Mouse (Mus musculus): ENCODE results near the gene Edil3. TPM values are rescaled to one million over a fixed set of nuclear protein-coding genes. Genes with fewer than 3 reads are reported as not detected.

Edil3 gene
- polyA plus RNA-seq, 1 experiment from 2014 or later: 17.5 TPM

DNA sequence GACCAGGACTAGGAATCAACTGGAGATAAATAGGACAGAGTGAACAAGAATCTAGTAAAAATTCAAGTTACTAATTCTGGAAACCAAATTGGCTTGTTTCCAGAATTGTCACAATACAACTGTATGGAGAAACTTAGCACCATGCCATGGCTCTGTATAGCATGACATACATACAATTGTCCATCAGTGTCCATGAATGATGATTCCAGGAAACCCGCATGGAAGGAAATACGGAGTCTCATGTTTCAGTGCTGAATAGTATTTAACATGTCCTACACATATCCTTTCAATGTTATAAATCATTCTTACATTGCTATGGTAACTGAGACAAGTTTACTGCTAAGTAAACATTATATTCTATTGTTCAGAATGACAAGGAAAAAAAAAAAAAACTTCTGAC is 58.7 kb downstream of the Edil3 start:
- DNase-seq (ENCODE audit: low spot score) (no peak), ATAC-seq (replicated peaks; ENCODE audit: insufficient number of reproducible peaks, low FRiP score, low TSS enrichment, low read depth) (no peak)
- no peak overlapping the region for H3K4me2 ChIP-seq (ENCODE audit: low read depth, low read length)
- H3K27ac ChIP-seq (replicated peaks; ENCODE audit: low read depth, low read length): no peak overlapping the region
- H3K4me1 ChIP-seq (ENCODE audit: control insufficient read depth, insufficient read depth, low read length): no peaks in the 10 kb centered on the region
- H3K4me3 ChIP-seq (ENCODE audit: low read depth, low read length): no peak overlapping the region
- 92% methylated on average over 2 of the region's 2 CpGs for WGBS
- H3K9ac ChIP-seq (replicated peaks; ENCODE audit: low read length): no peak overlapping the region
- H3K9me3 ChIP-seq (replicated peaks; ENCODE audit: control insufficient read depth, low read length): no peaks in the 10 kb centered on the region
- H3K27me3 ChIP-seq (ENCODE audit: control insufficient read depth, insufficient read depth, low read length): no peaks in the 10 kb centered on the region
- no peaks in the 10 kb centered on the region for H3K36me3 ChIP-seq (replicated peaks; ENCODE audit: control insufficient read depth, insufficient read depth, low read depth, low read length)

DNA sequence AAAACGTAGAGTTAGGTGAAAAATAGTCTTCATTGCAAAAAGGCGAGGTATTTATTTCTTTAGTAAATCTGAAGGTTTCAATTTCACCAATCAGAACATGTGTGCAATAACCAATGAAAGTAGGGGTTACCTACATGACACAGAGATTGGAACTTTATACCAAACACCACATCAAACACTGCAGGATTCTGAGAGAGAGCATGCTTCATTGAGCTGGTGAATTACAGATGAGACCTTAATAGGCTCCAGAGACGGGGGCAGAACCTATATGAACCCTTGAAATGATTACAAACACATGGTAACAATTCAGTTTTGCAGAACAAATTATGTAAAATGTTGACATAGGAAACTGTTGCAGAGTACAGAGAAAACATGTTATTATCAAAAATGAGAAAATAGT is 69.5 kb downstream of the Edil3 start:
- H3K4me2 ChIP-seq (ENCODE audit: low read depth, low read length): no peak overlapping the region
- DNase-seq (ENCODE audit: low spot score) (peak; percentile 82), ATAC-seq (replicated peaks; ENCODE audit: insufficient number of reproducible peaks, low FRiP score, low TSS enrichment, low read depth) (peak; percentile 90)
- H3K27ac ChIP-seq (replicated peaks; ENCODE audit: low read depth, low read length): no peak overlapping the region
- no peaks in the 10 kb centered on the region for H3K27me3 ChIP-seq (ENCODE audit: control insufficient read depth, insufficient read depth, low read length)
- H3K36me3 ChIP-seq (replicated peaks; ENCODE audit: control insufficient read depth, insufficient read depth, low read depth, low read length): no peaks in the 10 kb centered on the region
- no peaks in the 10 kb centered on the region for H3K4me1 ChIP-seq (ENCODE audit: control insufficient read depth, insufficient read depth, low read length)
- no peak overlapping the region for H3K4me3 ChIP-seq (ENCODE audit: low read depth, low read length)
- WGBS: 30% methylated on average over 3 of the region's 3 CpGs
- no peak overlapping the region for H3K9ac ChIP-seq (replicated peaks; ENCODE audit: low read length)
- H3K9me3 ChIP-seq (replicated peaks; ENCODE audit: control insufficient read depth, low read length): no peaks in the 10 kb centered on the region

DNA sequence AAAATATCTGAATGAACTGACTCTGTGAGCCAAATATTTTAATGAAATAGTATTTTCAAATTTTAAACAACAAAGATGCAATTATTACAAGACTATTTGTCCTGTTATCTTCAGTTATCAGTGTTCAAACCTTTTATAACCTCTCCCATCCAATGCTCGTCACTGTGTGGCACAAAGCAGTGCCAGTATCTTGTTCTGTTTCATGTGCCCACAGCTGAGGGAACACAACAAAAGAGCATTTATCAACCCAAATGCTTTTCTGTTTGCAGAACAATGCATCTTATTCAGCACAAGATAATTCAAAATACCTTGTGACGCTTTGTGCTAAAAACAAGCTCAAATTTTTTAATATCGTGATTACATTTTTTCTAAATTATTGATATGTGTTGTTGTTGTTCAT is 78.8 kb downstream of the Edil3 start:
- WGBS: 86% methylated on average over 3 of the region's 3 CpGs
- DNase-seq (ENCODE audit: low spot score) (no peak), ATAC-seq (replicated peaks; ENCODE audit: insufficient number of reproducible peaks, low FRiP score, low TSS enrichment, low read depth) (no peak)
- Histone ChIP-seq H3K27ac (replicated peaks; ENCODE audit: low read depth, low read length) (no peak overlapping the region), H3K4me1 (ENCODE audit: control insufficient read depth, insufficient read depth, low read length) (no peaks in the 10 kb centered on the region), H3K9me3 (replicated peaks; ENCODE audit: control insufficient read depth, low read length) (no peaks in the 10 kb centered on the region), H3K36me3 (replicated peaks; ENCODE audit: control insufficient read depth, insufficient read depth, low read depth, low read length) (no peaks in the 10 kb centered on the region), H3K9ac (replicated peaks; ENCODE audit: low read length) (no peak overlapping the region), H3K4me2 (ENCODE audit: low read depth, low read length) (no peak overlapping the region), H3K4me3 (ENCODE audit: low read depth, low read length) (no peak overlapping the region), H3K27me3 (ENCODE audit: control insufficient read depth, insufficient read depth, low read length) (no peaks in the 10 kb centered on the region)

DNA sequence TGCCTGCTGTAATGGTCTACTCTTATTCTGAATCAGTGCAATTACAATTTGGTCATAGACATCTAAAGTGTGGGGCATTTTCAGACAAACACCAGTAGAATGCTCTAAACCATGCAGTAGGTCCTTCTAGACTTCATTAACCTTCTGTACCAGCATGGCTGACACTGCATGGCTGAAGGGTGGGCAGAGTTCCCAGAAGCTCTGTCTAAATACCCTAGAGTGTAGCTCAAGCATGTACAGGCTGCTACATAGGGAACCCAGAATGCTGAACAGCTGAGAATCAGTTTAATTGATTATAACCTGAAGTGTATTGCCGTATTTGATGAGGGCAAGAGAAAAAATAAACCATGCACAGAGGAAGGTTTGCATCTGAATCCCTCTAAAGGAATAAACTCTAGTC is 86.1 kb downstream of the Edil3 start:
- no peak for ATAC-seq (replicated peaks; ENCODE audit: insufficient number of reproducible peaks, low FRiP score, low TSS enrichment, low read depth)
- Histone ChIP-seq H3K27me3 (ENCODE audit: control insufficient read depth, insufficient read depth, low read length) (no peaks in the 10 kb centered on the region), H3K9me3 (replicated peaks; ENCODE audit: control insufficient read depth, low read length) (no peaks in the 10 kb centered on the region), H3K9ac (replicated peaks; ENCODE audit: low read length) (no peak overlapping the region), H3K4me2 (ENCODE audit: low read depth, low read length) (no peak overlapping the region), H3K36me3 (replicated peaks; ENCODE audit: control insufficient read depth, insufficient read depth, low read depth, low read length) (no peaks in the 10 kb centered on the region), H3K4me3 (ENCODE audit: low read depth, low read length) (no peak overlapping the region), H3K4me1 (ENCODE audit: control insufficient read depth, insufficient read depth, low read length) (no peaks in the 10 kb centered on the region), H3K27ac (replicated peaks; ENCODE audit: low read depth, low read length) (no peak overlapping the region)
- DNase-seq (ENCODE audit: low spot score): no peak
- 77% methylated on average over 1 of the region's 1 CpGs for WGBS

DNA sequence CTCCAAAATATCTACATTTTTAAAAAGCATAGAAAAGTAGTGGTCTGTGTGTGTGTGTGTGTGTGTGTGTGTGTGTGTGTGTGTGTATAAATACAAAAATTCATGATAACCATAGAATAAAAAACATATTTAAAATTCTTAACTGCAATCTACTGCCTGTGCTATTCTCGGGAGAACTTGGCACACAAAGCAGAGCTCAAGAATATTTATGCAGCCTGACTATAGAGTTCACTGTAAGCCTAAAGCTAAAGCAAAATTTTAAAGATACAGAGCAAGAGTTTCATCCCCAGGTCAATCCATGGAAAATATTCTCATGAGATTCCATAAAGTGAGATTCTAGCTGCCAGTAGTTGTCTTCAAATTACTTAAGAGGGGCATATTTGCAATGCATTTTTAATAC is 86.9 kb downstream of the Edil3 start:
- no peaks in the 10 kb centered on the region for H3K9me3 ChIP-seq (replicated peaks; ENCODE audit: control insufficient read depth, low read length)
- WGBS: 83% methylated on average over 1 of the region's 1 CpGs
- H3K4me3 ChIP-seq (ENCODE audit: low read depth, low read length): no peak overlapping the region
- no peak overlapping the region for H3K4me2 ChIP-seq (ENCODE audit: low read depth, low read length)
- no peaks in the 10 kb centered on the region for H3K27me3 ChIP-seq (ENCODE audit: control insufficient read depth, insufficient read depth, low read length)
- H3K36me3 ChIP-seq (replicated peaks; ENCODE audit: control insufficient read depth, insufficient read depth, low read depth, low read length): no peaks in the 10 kb centered on the region
- no peak overlapping the region for H3K27ac ChIP-seq (replicated peaks; ENCODE audit: low read depth, low read length)
- H3K9ac ChIP-seq (replicated peaks; ENCODE audit: low read length): no peak overlapping the region
- H3K4me1 ChIP-seq (ENCODE audit: control insufficient read depth, insufficient read depth, low read length): no peaks in the 10 kb centered on the region
- DNase-seq (ENCODE audit: low spot score) (no peak), ATAC-seq (replicated peaks; ENCODE audit: insufficient number of reproducible peaks, low FRiP score, low TSS enrichment, low read depth) (no peak)

DNA sequence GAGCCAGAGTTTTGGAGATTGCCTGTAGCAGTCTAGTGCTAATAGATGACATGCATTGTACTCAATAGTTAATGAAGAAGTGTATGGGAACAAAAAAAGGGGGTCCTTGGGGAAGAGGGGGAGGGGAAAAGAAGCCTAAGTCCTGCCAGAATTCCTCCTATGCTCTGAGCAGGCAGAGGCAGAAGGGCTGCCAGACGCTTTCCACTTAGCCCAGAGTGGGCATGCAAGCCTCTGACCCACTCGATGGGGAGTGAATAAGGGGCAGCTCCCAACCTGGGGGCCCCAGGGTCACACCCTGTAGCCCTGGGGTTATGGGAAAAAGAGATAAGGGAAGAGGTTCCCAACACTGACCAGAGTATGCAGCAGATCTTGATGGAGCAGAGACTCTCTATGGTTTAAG is 95.2 kb downstream of the Edil3 start:
- no peaks in the 10 kb centered on the region for H3K4me1 ChIP-seq (ENCODE audit: control insufficient read depth, insufficient read depth, low read length)
- H3K4me3 ChIP-seq (ENCODE audit: low read depth, low read length): no peak overlapping the region
- no peaks in the 10 kb centered on the region for H3K27me3 ChIP-seq (ENCODE audit: control insufficient read depth, insufficient read depth, low read length)
- no peaks in the 10 kb centered on the region for H3K36me3 ChIP-seq (replicated peaks; ENCODE audit: control insufficient read depth, insufficient read depth, low read depth, low read length)
- no peak overlapping the region for H3K9ac ChIP-seq (replicated peaks; ENCODE audit: low read length)
- DNase-seq (ENCODE audit: low spot score) (no peak), ATAC-seq (replicated peaks; ENCODE audit: insufficient number of reproducible peaks, low FRiP score, low TSS enrichment, low read depth) (no peak)
- WGBS: 59% methylated on average over 2 of the region's 2 CpGs
- no peak overlapping the region for H3K27ac ChIP-seq (replicated peaks; ENCODE audit: low read depth, low read length)
- no peak overlapping the region for H3K4me2 ChIP-seq (ENCODE audit: low read depth, low read length)
- H3K9me3 ChIP-seq (replicated peaks; ENCODE audit: control insufficient read depth, low read length): no peaks in the 10 kb centered on the region

DNA sequence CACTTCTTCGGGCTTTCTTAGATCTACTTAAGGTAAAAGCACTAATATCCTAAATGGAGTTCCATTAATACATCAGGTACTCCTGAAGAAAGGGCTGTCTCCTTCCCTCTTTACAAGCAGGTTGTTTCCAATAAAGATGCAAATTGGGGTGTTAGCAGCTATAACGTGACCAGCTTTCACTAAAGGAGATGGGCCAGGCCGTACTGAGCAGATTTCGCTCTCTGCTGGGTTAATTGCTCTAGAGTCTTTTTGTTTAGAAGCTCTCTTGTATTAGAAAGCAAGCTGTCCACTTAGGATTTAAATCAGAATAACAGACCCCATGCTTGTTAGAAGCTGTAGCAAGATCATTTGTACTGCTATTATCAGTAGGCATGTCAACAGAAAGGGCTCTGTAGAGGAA is 108.4 kb downstream of the Edil3 start:
- WGBS: 59% methylated on average over 4 of the region's 4 CpGs

DNA sequence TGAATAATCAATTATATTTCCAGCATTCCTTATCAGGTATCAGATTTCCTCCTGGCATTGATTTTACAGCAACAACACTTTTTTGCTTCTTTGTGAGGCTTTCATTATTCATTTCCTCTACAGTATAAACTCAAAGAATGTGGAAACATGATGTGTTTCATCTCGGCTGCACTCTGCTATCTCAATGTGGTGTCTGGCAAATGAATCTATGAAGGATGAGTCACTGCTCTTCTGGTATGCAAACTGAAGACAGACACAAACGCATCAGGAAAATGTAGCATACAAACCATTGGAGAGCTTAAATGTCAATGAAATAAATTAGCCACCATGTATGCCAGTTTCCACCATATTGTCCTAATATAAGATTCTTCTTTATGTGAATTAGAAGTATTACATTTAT is 117.3 kb downstream of the Edil3 start:
- Histone ChIP-seq H3K27ac (replicated peaks; ENCODE audit: low read depth, low read length) (no peak overlapping the region), H3K4me3 (ENCODE audit: low read depth, low read length) (no peak overlapping the region), H3K27me3 (ENCODE audit: control insufficient read depth, insufficient read depth, low read length) (no peaks in the 10 kb centered on the region), H3K36me3 (replicated peaks; ENCODE audit: control insufficient read depth, insufficient read depth, low read depth, low read length) (no peaks in the 10 kb centered on the region), H3K4me1 (ENCODE audit: control insufficient read depth, insufficient read depth, low read length) (no peaks in the 10 kb centered on the region), H3K9ac (replicated peaks; ENCODE audit: low read length) (no peak overlapping the region), H3K4me2 (ENCODE audit: low read depth, low read length) (no peak overlapping the region), H3K9me3 (replicated peaks; ENCODE audit: control insufficient read depth, low read length) (no peaks in the 10 kb centered on the region)
- WGBS: 81% methylated on average over 2 of the region's 2 CpGs
- DNase-seq (ENCODE audit: low spot score): no peak
- ATAC-seq (replicated peaks; ENCODE audit: insufficient number of reproducible peaks, low FRiP score, low TSS enrichment, low read depth): no peak

More for the DNA sequence above, 108.4 kb downstream of the Edil3 start:
- H3K4me3 ChIP-seq (ENCODE audit: low read depth, low read length): no peak overlapping the region
- H3K27ac ChIP-seq (replicated peaks; ENCODE audit: low read depth, low read length): no peak overlapping the region
- no peak overlapping the region for H3K4me2 ChIP-seq (ENCODE audit: low read depth, low read length)
- DNase-seq (ENCODE audit: low spot score) (no peak), ATAC-seq (replicated peaks; ENCODE audit: insufficient number of reproducible peaks, low FRiP score, low TSS enrichment, low read depth) (no peak)
- no peaks in the 10 kb centered on the region for H3K4me1 ChIP-seq (ENCODE audit: control insufficient read depth, insufficient read depth, low read length)
- H3K27me3 ChIP-seq (ENCODE audit: control insufficient read depth, insufficient read depth, low read length): no peaks in the 10 kb centered on the region
- no peak overlapping the region for H3K9ac ChIP-seq (replicated peaks; ENCODE audit: low read length)
- H3K9me3 ChIP-seq (replicated peaks; ENCODE audit: control insufficient read depth, low read length): no peaks in the 10 kb centered on the region
- no peaks in the 10 kb centered on the region for H3K36me3 ChIP-seq (replicated peaks; ENCODE audit: control insufficient read depth, insufficient read depth, low read depth, low read length)

Measured in embryonic facial prominence, embryonic 11.5 days (tissue).